Comparison of ENCODE assay signal across 8 mouse cellular contexts in the genomic region with DNA sequence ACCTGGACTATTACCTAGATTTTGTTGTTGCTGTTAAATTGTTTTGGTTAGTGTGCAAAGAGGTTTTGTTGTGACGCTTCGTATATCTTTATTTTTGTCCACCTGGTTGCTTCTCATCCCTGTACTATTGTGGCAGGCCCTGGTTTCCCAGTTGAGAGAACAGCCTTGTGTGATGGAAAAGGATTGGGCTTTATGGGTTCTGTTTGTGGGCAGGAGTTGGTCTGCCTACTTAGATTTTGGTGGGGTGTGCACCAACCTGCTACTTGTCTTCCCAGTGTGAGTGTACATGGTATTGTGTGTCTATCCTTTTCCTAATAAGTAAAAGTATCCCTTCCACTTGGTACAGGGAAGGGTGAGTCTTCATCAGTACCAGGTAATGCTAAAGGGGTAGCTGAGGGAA. TPM values are rescaled to one million over a fixed set of nuclear protein-coding genes. Genes with fewer than 3 reads are reported as not detected.
DNase-seq lines count a peak whose midpoint lies in the region; ATAC-seq and TF ChIP-seq lines count a peak whose summit lies in the region.

No protein-coding gene starts in this region.

- H3K4me3 ChIP-seq in lung, embryonic 14.5 days (ENCODE audit: low read depth, low read length) = peak overlapping the region; percentile 88
- 0 out of 2 replicates have a peak overlapping the region, but pooled peaks have one; percentile 73 for H3K4me3 ChIP-seq in embryonic facial prominence, embryonic 13.5 days
- H3K4me3 ChIP-seq in liver, embryonic 16.5 days (ENCODE audit: low read depth, low read length) = peak overlapping the region; percentile 95

- no peaks in the 10 kb centered on the region for H3K9me3 ChIP-seq in lung, embryonic 14.5 days (ENCODE audit: low read depth, low read length)
- H3K9me3 ChIP-seq in embryonic facial prominence, embryonic 13.5 days = no peaks in the 10 kb centered on the region
- no peaks in the 10 kb centered on the region for H3K9me3 ChIP-seq in liver, embryonic 16.5 days (replicated peaks; ENCODE audit: control insufficient read depth, low read length)

- peaks cover 14% of the 10 kb centered on the region for H3K4me1 ChIP-seq in lung, embryonic 14.5 days (ENCODE audit: insufficient read depth)
- H3K4me1 ChIP-seq in embryonic facial prominence, embryonic 13.5 days = peaks cover 69% of the 10 kb centered on the region
- H3K4me1 ChIP-seq in liver, embryonic 16.5 days (ENCODE audit: control insufficient read depth, low read depth, low read length) = peaks cover 76% of the 10 kb centered on the region

- no peak for ATAC-seq in lung, embryonic 14.5 days (ENCODE audit: insufficient read depth)
- ATAC-seq in embryonic facial prominence, embryonic 13.5 days (ENCODE audit: insufficient number of reproducible peaks, insufficient read depth, low FRiP score, low TSS enrichment, low read depth) = no peak
- ATAC-seq in liver, embryonic 16.5 days (ENCODE audit: low read depth) = no peak

- TF ChIP-seq CTCF in lung, embryonic 14.5 days (IDR thresholded peaks at IDR 0.05; ENCODE audit: low read depth) = no peak

- intact Hi-C loops in heart, postnatal 36 days (cut with DNase I) = no loop called here

- no peak for DNase-seq in lung, embryonic 14.5 days
- no peak for DNase-seq in lung, postnatal 25 days (ENCODE audit: low spot score)
- DNase-seq in heart, postnatal 36 days = peak; percentile 1 to 8
- DNase-seq in B cell, adult 2 months = no peak
- no peak for DNase-seq in left cerebral cortex, adult 18-20 months (ENCODE audit: low spot score in 2 of 2)
- no peak for DNase-seq in cerebellum, postnatal 36 days

- no peaks in the 10 kb centered on the region for H3K27me3 ChIP-seq in lung, embryonic 14.5 days (ENCODE audit: insufficient read depth, low read length)
- no peaks in the 10 kb centered on the region for H3K27me3 ChIP-seq in embryonic facial prominence, embryonic 13.5 days
- no peaks in the 10 kb centered on the region for H3K27me3 ChIP-seq in liver, embryonic 16.5 days (ENCODE audit: control insufficient read depth, insufficient read depth, low read depth, low read length)

- H3K4me2 ChIP-seq in lung, embryonic 14.5 days = peak overlapping the region; percentile 89
- H3K4me2 ChIP-seq in embryonic facial prominence, embryonic 13.5 days = peak overlapping the region; percentile 73
- H3K4me2 ChIP-seq in liver, embryonic 16.5 days (ENCODE audit: low read depth, low read length) = peak overlapping the region; percentile 82

- H3K27ac ChIP-seq in lung, embryonic 14.5 days (ENCODE audit: low read depth) = no peak overlapping the region
- H3K27ac ChIP-seq in embryonic facial prominence, embryonic 13.5 days = peak overlapping the region; percentile 40; the same call in 1 of the 2 replicates
- H3K27ac ChIP-seq in liver, embryonic 16.5 days (ENCODE audit: low read length) = peak overlapping the region; percentile 81

- WGBS in lung, embryonic 14.5 days = 79% methylated on average over 2 of the region's 2 CpGs
- WGBS in embryonic facial prominence, embryonic 13.5 days = 90% methylated on average over 2 of the region's 2 CpGs
- 85% methylated on average over 2 of the region's 2 CpGs for WGBS in liver, embryonic 16.5 days (ENCODE audit: insufficient replicate concordance)

- H3K36me3 ChIP-seq in lung, embryonic 14.5 days (ENCODE audit: insufficient read depth) = peaks cover 16% of the 10 kb centered on the region
- H3K36me3 ChIP-seq in embryonic facial prominence, embryonic 13.5 days = no peaks in the 10 kb centered on the region
- H3K36me3 ChIP-seq in liver, embryonic 16.5 days (ENCODE audit: control insufficient read depth, insufficient read depth) = no peaks in the 10 kb centered on the region; the same call in 1 of the 2 replicates

- peak overlapping the region; percentile 98; the same call in 1 of the 2 replicates for H3K9ac ChIP-seq in lung, embryonic 14.5 days
- peak overlapping the region; percentile 97 for H3K9ac ChIP-seq in embryonic facial prominence, embryonic 13.5 days
- H3K9ac ChIP-seq in liver, embryonic 16.5 days (ENCODE audit: low read depth, low read length) = peak overlapping the region; percentile 50

RNA-seq across cellular contexts. Expression of gene Atf5, which starts 2.9 kb away (rescaled TPM):
- polyA plus RNA-seq in lung, embryonic 14.5 days (2014; fragmentation: Nextera tagmentation; extraction: Ambion mirVana) = 3.1 TPM in 2 replicates
- polyA plus RNA-seq in embryonic facial prominence, embryonic 13.5 days (2015; fragmentation: Nextera tagmentation; extraction: Ambion mirVana) = 6.4 and 6.5 TPM in 2 replicates
- total RNA-seq in heart, postnatal 36 days (2021) = 10 to 100 TPM; 54.3 to 62.0 TPM
- polyA plus RNA-seq in liver, embryonic 16.5 days (2015; fragmentation: Nextera tagmentation; extraction: Ambion mirVana) = 7.3 and 9.7 TPM in 2 replicates
- total RNA-seq in left cerebral cortex, adult 18-20 months (2021) = 10 to 100 TPM; 21.2 to 27.8 TPM

RNA-seq across cellular contexts. Expression of gene Il4i1, which starts 3.2 kb away (rescaled TPM):
- polyA plus RNA-seq in lung, embryonic 14.5 days (2014; fragmentation: Nextera tagmentation; extraction: Ambion mirVana) = 0.93 and 1.5 TPM in 2 replicates
- 1.7 and 2.2 TPM in 2 replicates for polyA plus RNA-seq in embryonic facial prominence, embryonic 13.5 days (2015; fragmentation: Nextera tagmentation; extraction: Ambion mirVana)
- total RNA-seq in heart, postnatal 36 days (2021) = under 1 TPM; 0.89 TPM
- 0.34 and 0.76 TPM in 2 replicates for polyA plus RNA-seq in liver, embryonic 16.5 days (2015; fragmentation: Nextera tagmentation; extraction: Ambion mirVana)
- 1 to 10 TPM; 1.8 to 2.3 TPM for total RNA-seq in left cerebral cortex, adult 18-20 months (2021)

RNA-seq across cellular contexts. Expression of gene Nup62, which starts 3.5 kb away (rescaled TPM):
- polyA plus RNA-seq in lung, embryonic 14.5 days (2014; fragmentation: Nextera tagmentation; extraction: Ambion mirVana) = 65.8 and 68.9 TPM in 2 replicates
- 93.5 and 100 TPM in 2 replicates for polyA plus RNA-seq in embryonic facial prominence, embryonic 13.5 days (2015; fragmentation: Nextera tagmentation; extraction: Ambion mirVana)
- total RNA-seq in heart, postnatal 36 days (2021) = 10 to 100 TPM; 21.9 to 28.9 TPM
- 43.4 and 44.7 TPM in 2 replicates for polyA plus RNA-seq in liver, embryonic 16.5 days (2015; fragmentation: Nextera tagmentation; extraction: Ambion mirVana)
- 10 to 100 TPM; 33.0 to 38.1 TPM for total RNA-seq in left cerebral cortex, adult 18-20 months (2021)

RNA-seq across cellular contexts. Expression of gene Akt1s1, which starts 29.4 kb away (rescaled TPM):
- 61.9 and 76.9 TPM in 2 replicates for polyA plus RNA-seq in lung, embryonic 14.5 days (2014; fragmentation: Nextera tagmentation; extraction: Ambion mirVana)
- polyA plus RNA-seq in embryonic facial prominence, embryonic 13.5 days (2015; fragmentation: Nextera tagmentation; extraction: Ambion mirVana) = 104 and 110 TPM in 2 replicates
- 10 to 100 TPM; 73.6 to 75.4 TPM for total RNA-seq in heart, postnatal 36 days (2021)
- polyA plus RNA-seq in liver, embryonic 16.5 days (2015; fragmentation: Nextera tagmentation; extraction: Ambion mirVana) = 25.6 and 29.1 TPM in 2 replicates
- 10 to 100 TPM; 67.9 to 70.1 TPM for total RNA-seq in left cerebral cortex, adult 18-20 months (2021)

RNA-seq across cellular contexts. Expression of gene Tbc1d17, which starts 29.5 kb away (rescaled TPM):
- polyA plus RNA-seq in lung, embryonic 14.5 days (2014; fragmentation: Nextera tagmentation; extraction: Ambion mirVana) = 60.1 and 73.7 TPM in 2 replicates
- 83.1 and 91.0 TPM in 2 replicates for polyA plus RNA-seq in embryonic facial prominence, embryonic 13.5 days (2015; fragmentation: Nextera tagmentation; extraction: Ambion mirVana)
- 10 to 100 TPM; 58.1 to 59.1 TPM for total RNA-seq in heart, postnatal 36 days (2021)
- polyA plus RNA-seq in liver, embryonic 16.5 days (2015; fragmentation: Nextera tagmentation; extraction: Ambion mirVana) = 32.7 and 33.7 TPM in 2 replicates
- 10 to 100 TPM; 70.4 to 89.3 TPM for total RNA-seq in left cerebral cortex, adult 18-20 months (2021)

Comparison
In these comparisons a context has a peak if more than half of its experiments do, and no peak if none do; other contexts are left out.
1. DNase-seq: peak in heart, postnatal 36 days (2 of 2); none in lung, embryonic 14.5 days (single experiment), lung, postnatal 25 days (single experiment), B cell, adult 2 months (0 of 2), left cerebral cortex, adult 18-20 months (0 of 2) and cerebellum, postnatal 36 days (0 of 2).
2. Peak in every context shown above with its lines, with median percentiles within 50 percentile points of each other: H3K4me2 ChIP-seq, H3K4me3 ChIP-seq and H3K9ac ChIP-seq.